Mouse (Mus musculus): ENCODE results near the gene Ccdc151.

- no peak for TF ChIP-seq MYOG (IDR thresholded peaks at IDR 0.05; ENCODE audit: control insufficient read depth in 1 of 3, insufficient read depth in 1 of 3, insufficient read length in 2 of 3, low read depth in 2 of 3)
- TF ChIP-seq POLR2A (IDR thresholded peaks at IDR 0.05; ENCODE audit: insufficient read length, low read depth), result no peak
- no peak for TF ChIP-seq MYOD1 (IDR thresholded peaks at IDR 0.05; ENCODE audit: control insufficient read depth in 1 of 3, insufficient read length in 2 of 3, low read depth in 2 of 3)
- TF ChIP-seq REST (IDR thresholded peaks at IDR 0.05; ENCODE audit: insufficient read depth, insufficient read length), result no peak
- TF ChIP-seq SRF (IDR thresholded peaks at IDR 0.05; ENCODE audit: control insufficient read depth, insufficient read length, low read depth), result no peak
Measured at GRCm38 (mm10) chr9:22051161-22051957, 48.9 kb upstream of the Ccdc151 start.

Data from myocyte (in vitro differentiated cells).